Mouse (Mus musculus) brain, embryonic 18.5 days (tissue): ENCODE measurements around the gene Ocrl.
A peak's percentile ranks its signal among the peaks of the same experiment; 100 is the strongest.

ENCODE experiments used
- DNase-seq: peaks from one replicate; pipeline ENCODE4 v3.0.0-alpha.2; 2012; ENCODE audit warnings: low read depth, low spot score

The Ocrl gene

DNA sequence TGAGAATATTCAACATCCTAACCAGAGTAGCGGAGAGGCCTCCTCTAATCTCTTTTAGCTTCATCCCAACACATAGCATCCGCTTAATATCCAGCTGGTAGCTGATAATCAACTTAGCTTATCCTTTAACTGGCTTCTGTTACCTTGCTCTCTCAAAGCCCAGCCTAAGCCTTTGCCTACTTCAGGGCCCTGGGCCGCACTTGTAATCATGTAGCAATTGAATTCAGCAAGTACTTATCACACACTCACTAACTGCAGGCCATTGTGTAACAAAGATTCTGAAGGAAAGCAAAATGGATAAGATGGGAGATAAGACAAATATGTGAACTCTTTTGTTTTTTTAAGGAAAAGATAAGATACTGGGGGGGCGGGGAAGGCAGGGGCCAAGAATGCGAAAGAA, 64.9 kb downstream of the Ocrl start:
- no peak for DNase-seq

GRCm38 (mm10) chrX:47985000-47985619, 72.9 kb downstream of the Ocrl start:
- DNase-seq: peak; percentile 14

GRCm38 (mm10) chrX:47988024-47988423, 75.8 kb downstream of the Ocrl start:
- DNase-seq: no peak

GRCm38 (mm10) chrX:47992606-47993005, 80.4 kb downstream of the Ocrl start:
- no peak for DNase-seq

- DNase-seq: no peak
Observed at GRCm38 (mm10) chrX:47998412-47998811, 86.2 kb downstream of the Ocrl start.

- DNase-seq: no peak
Observed at GRCm38 (mm10) chrX:48001151-48001550, 89.0 kb downstream of the Ocrl start.

GRCm38 (mm10) chrX:48004786-48005185, 92.6 kb downstream of the Ocrl start:
- DNase-seq: no peak

DNA sequence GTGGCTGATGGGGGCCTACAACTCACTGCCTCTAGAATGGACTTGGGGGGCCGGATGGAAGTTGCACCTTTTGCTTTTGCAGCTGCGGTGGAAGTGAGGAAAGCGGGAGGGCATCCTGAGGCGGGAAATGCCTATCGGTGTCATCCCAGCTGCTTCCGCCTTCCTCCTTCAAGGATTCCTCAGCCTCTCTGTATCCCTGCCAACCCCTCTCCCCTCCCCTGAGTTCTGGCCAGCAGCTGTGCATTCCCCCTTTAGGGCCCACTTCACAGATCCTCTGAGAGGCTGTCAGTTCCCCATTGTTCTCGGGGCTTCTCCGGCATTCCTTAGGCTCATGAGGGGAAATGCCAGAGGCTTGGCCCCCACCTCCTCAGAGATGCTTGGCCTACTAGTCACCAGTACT, 93.9 kb downstream of the Ocrl start:
- no peak for DNase-seq

DNA sequence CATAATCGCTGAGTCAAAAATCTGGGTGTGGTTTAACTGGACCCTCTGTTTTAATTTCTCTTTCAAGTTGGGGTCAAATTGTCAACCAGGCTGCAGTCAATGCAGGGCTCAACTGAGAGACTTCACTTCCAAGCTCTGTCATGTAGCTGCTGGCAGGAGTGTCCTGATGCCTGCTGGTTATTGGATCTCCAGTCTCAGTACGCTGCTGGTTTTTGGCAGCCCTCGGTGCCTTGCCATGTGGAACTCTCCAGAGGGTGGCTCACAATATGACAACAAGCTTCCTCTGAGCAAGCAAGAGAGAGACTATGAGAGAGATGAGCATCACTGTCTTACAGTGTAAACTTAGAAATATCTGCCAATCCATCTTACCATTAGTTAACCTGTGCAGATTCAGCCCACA, 99.5 kb downstream of the Ocrl start:
- no peak for DNase-seq
